Mouse (Mus musculus) forebrain, embryonic 13.5 days (tissue): ENCODE results near the gene Lrmda. TPM values are rescaled to one million over a fixed set of nuclear protein-coding genes. Genes with fewer than 3 reads are reported as not detected.

Source experiments
- ATAC-seq: fragments of 200-750 bp; cut with Nextera tagmentation; 2 replicates; pipeline ENCODE4 v1.8.0; 2017
- H3K27ac ChIP-seq: fragments of 300-500 bp; sonication (generic); 2 replicates; pipeline ENCODE4 v1.5.1; 2015; ENCODE audit warnings: inconsistent platforms, mild to moderate bottlenecking, moderate library complexity
- H3K27me3 ChIP-seq: fragments of 300-500 bp; sonication (generic); 2 replicates; pipeline ENCODE4 v1.6.1; 2015; ENCODE audit warnings: mild to moderate bottlenecking, inconsistent platforms
- H3K36me3 ChIP-seq: fragments of 300-500 bp; sonication (generic); 2 replicates; pipeline ENCODE4 v1.6.1; 2015; ENCODE audit warnings: mild to moderate bottlenecking, inconsistent platforms; ENCODE audit not compliant: poor library complexity, severe bottlenecking
- H3K4me1 ChIP-seq: fragments of 300-500 bp; sonication (generic); 2 replicates; pipeline ENCODE4 v1.6.1; 2015; ENCODE audit warnings: inconsistent platforms
- H3K4me2 ChIP-seq: fragments of 300-500 bp; sonication (generic); 2 replicates; pipeline ENCODE4 v1.6.1; 2015; ENCODE audit warnings: inconsistent platforms, mild to moderate bottlenecking, moderate library complexity
- H3K4me3 ChIP-seq: fragments of 300-500 bp; sonication (generic); 2 replicates; pipeline ENCODE4 v1.5.1; 2015; ENCODE audit warnings: mild to moderate bottlenecking, inconsistent platforms
- H3K9ac ChIP-seq: fragments of 300-500 bp; sonication (generic); 2 replicates; pipeline ENCODE4 v1.6.1; 2015; ENCODE audit warnings: mild to moderate bottlenecking, inconsistent platforms
- H3K9me3 ChIP-seq: fragments of 300-500 bp; sonication (generic); replicated peaks from 2 replicates; pipeline ENCODE4 v1.6.1; 2016; ENCODE audit warnings: inconsistent platforms
- WGBS: fragments of 180-500 bp; shearing (Covaris S2); methylation state at CpG from one replicate; pipeline ENCODE4 v1.1.7; 2015; 5-methylcytosine and 5-hydroxymethylcytosine counted together
- polyA plus RNA-seq: library from polyadenylated mRNA; unstranded; fragments of >200 nt; fragmentation: Nextera tagmentation; extraction: Ambion mirVana; gene quantifications from 2 replicates; pipeline ENCODE4 v1.2.1, GENCODE M21; 2015

Lrmda gene
- polyA plus RNA-seq, 1 experiment from 2014 or later: not detected

DNA sequence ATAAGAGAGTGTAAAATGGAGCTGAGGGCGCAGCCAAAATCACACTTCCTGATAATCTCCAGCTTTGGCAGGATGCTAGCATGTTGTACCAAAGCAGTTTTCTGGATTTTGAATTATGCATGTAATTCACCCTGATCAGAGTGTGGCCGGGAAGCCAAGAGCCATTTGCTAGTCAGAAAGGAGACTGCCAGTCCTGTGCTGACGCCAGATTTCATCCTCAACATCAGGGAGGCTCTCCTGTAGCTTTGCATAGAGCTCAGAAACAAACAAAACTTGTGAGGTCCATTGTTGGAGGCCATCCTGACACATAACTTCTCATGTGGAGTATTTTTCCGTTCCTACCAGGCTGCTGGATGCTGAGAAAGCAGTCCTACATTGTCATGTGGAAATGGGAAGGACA, 667.4 kb downstream of the Lrmda start:
- Histone ChIP-seq H3K27me3 (peaks cover 56% of the 10 kb centered on the region), H3K4me1 (no peaks in the 10 kb centered on the region), H3K4me3 (no peak overlapping the region), H3K36me3 (no peaks in the 10 kb centered on the region), H3K27ac (no peak overlapping the region), H3K9ac (no peak overlapping the region), H3K9me3 (no peaks in the 10 kb centered on the region), H3K4me2 (no peak overlapping the region)
- no peak for ATAC-seq
- 76% methylated on average over 4 of the region's 4 CpGs for WGBS

DNA sequence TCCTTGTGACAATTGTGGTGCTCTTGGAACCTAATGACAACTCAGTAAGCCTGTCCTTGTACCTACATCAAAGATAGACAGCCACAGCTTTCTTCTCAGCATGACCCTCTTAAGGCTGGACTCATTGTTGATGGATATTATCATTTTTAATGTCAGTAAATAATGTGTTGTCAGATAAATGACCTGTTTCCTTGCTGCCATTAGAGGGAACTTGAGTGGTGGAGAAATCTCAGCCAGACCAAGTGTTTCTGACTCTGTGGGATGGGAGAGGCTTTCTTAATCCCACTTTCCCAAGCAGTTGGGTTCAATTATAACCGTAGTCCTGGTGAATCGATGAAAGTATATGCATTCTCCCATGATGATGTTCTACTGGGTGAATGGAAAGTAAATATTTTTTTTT, 668.9 kb downstream of the Lrmda start:
- H3K27ac ChIP-seq: no peak overlapping the region
- WGBS: 92% methylated on average over 2 of the region's 2 CpGs
- no peaks in the 10 kb centered on the region for H3K9me3 ChIP-seq
- H3K27me3 ChIP-seq: peaks cover 58% of the 10 kb centered on the region
- no peak overlapping the region for H3K9ac ChIP-seq
- no peaks in the 10 kb centered on the region for H3K36me3 ChIP-seq
- no peak for ATAC-seq
- H3K4me3 ChIP-seq: no peak overlapping the region
- no peak overlapping the region for H3K4me2 ChIP-seq
- H3K4me1 ChIP-seq: no peaks in the 10 kb centered on the region

GRCm38 (mm10) chr14:22695448-22695847, 675.9 kb downstream of the Lrmda start:
- H3K9me3 ChIP-seq: no peaks in the 10 kb centered on the region
- peak; percentile 19; the same call in 1 of the 2 replicates for ATAC-seq
- H3K27me3 ChIP-seq: peaks cover 45% of the 10 kb centered on the region
- no peak overlapping the region for H3K4me2 ChIP-seq
- H3K36me3 ChIP-seq: no peaks in the 10 kb centered on the region
- peaks cover 11% of the 10 kb centered on the region for H3K4me1 ChIP-seq
- H3K27ac ChIP-seq: no peak overlapping the region
- WGBS: 41% methylated on average over 6 of the region's 6 CpGs
- no peak overlapping the region for H3K4me3 ChIP-seq
- H3K9ac ChIP-seq: no peak overlapping the region

DNA sequence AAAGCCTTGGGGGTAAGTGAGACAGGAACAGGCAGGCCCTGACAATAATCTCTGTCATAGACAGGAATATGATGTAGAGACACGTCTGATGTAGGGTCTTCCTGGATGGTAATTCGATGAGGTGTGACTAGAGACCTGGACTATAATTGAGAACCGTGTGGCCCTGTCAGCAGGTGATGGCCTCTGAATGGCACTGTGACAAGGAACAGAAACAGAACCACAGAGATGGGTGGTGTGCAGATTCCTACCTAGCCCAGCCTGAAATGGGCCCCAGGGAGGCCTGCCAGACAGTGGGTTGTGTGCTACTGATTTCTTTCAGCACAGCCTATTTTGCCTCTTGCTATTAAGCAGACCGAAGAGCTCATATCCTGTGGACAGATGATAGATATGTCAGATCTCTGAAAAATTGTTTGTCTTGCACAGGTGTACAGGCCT, 676.4 kb downstream of the Lrmda start:
- no peak overlapping the region for H3K4me3 ChIP-seq
- H3K4me1 ChIP-seq: peaks cover 11% of the 10 kb centered on the region
- H3K27ac ChIP-seq: no peak overlapping the region
- ATAC-seq: no peak
- no peak overlapping the region for H3K4me2 ChIP-seq
- H3K36me3 ChIP-seq: no peaks in the 10 kb centered on the region
- H3K9ac ChIP-seq: no peak overlapping the region
- H3K9me3 ChIP-seq: no peaks in the 10 kb centered on the region
- H3K27me3 ChIP-seq: peaks cover 43% of the 10 kb centered on the region
- WGBS: 72% methylated on average over 4 of the region's 4 CpGs

- 92% methylated on average over 1 of the region's 1 CpGs for WGBS
- no peaks in the 10 kb centered on the region for H3K9me3 ChIP-seq
- ATAC-seq: no peak
These were observed 680.7 kb downstream of the Lrmda start for GRCm38 (mm10) chr14:22700236-22700635.

GRCm38 (mm10) chr14:22700690-22701089, 681.2 kb downstream of the Lrmda start:
- WGBS: 90% methylated on average over 2 of the region's 2 CpGs
- Histone ChIP-seq H3K27me3 (peaks cover 38% of the 10 kb centered on the region), H3K4me3 (no peak overlapping the region), H3K9ac (no peak overlapping the region), H3K36me3 (no peaks in the 10 kb centered on the region), H3K4me2 (no peak overlapping the region), H3K4me1 (peaks cover 8% of the 10 kb centered on the region), H3K9me3 (no peaks in the 10 kb centered on the region), H3K27ac (no peak overlapping the region)
- ATAC-seq: no peak

More at GRCm38 (mm10) chr14:22700236-22700635, 680.7 kb downstream of the Lrmda start:
- Histone ChIP-seq H3K9ac (no peak overlapping the region), H3K27me3 (peaks cover 34% of the 10 kb centered on the region; the same call in 1 of the 2 replicates), H3K27ac (no peak overlapping the region), H3K4me1 (peaks cover 11% of the 10 kb centered on the region), H3K4me2 (no peak overlapping the region), H3K4me3 (no peak overlapping the region), H3K36me3 (no peaks in the 10 kb centered on the region)

- Histone ChIP-seq H3K27me3 (peaks cover 76% of the 10 kb centered on the region), H3K36me3 (no peaks in the 10 kb centered on the region), H3K9me3 (no peaks in the 10 kb centered on the region), H3K4me2 (no peak overlapping the region), H3K9ac (no peak overlapping the region), H3K4me1 (peaks cover 15% of the 10 kb centered on the region), H3K27ac (no peak overlapping the region), H3K4me3 (no peak overlapping the region)
- ATAC-seq: no peak
- WGBS: 79% methylated on average over 9 of the region's 9 CpGs
These were observed 688.6 kb downstream of the Lrmda start for GRCm38 (mm10) chr14:22707958-22708701.

DNA sequence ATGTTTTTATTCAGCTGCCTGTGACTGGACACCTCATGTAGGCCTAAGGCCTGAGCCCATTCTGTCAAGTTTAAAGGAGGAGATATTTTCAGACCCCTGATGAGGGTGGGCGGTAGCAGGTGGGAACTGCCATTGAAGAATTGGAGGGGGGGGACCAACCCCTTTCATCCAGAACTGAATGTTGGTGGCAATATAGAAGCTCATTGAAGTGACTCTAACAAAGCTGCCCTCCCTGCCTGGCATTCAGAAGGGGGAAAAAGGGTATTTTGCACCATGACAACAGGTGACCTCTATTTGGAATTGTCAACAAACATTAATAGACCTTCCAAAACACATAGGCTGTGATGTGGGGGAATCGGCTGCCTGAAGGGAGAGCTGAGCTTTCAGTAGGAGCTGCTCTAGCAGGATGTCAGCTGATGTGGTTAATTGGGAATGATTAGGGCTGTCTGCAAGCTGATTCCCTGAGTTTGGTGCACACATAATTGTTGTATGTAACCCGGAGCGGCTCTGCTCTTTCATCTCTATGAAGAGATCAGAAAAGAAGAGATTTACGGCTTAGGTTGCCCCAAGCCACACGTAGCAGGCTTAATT, 690.7 kb downstream of the Lrmda start:
- Histone ChIP-seq H3K4me1 (peaks cover 15% of the 10 kb centered on the region), H3K9me3 (no peaks in the 10 kb centered on the region), H3K27ac (no peak overlapping the region), H3K4me3 (no peak overlapping the region), H3K36me3 (no peaks in the 10 kb centered on the region), H3K4me2 (peak overlapping the region; percentile 11; the same call in 1 of the 2 replicates), H3K27me3 (peaks cover 85% of the 10 kb centered on the region), H3K9ac (no peak overlapping the region)
- 13% methylated on average over 6 of the region's 6 CpGs for WGBS
- peak; percentile 71 for ATAC-seq

DNA sequence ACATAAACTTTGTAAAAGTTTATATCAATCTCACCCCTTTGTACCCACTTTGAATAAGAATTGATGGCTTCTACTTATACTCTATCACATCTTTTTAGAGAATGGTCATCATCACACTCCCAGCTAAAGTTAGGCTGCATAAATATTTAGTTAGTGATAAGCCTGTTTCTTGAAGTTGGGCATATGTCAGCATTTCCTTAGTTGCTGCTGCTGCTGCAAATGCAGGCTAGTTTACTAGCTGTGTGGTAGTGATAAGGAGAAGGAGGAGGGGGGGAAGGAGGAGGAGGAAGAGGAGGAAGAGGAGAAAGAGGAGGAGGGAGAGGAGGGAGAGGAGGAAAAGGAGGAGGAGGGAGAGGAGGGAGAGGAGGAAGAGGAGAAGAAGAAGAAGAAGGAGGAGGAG, 692.9 kb downstream of the Lrmda start:
- ATAC-seq: no peak
- H3K27me3 ChIP-seq: peaks cover 80% of the 10 kb centered on the region

GRCm38 (mm10) chr14:22715581-22716378, 696.3 kb downstream of the Lrmda start:
- Histone ChIP-seq H3K4me1 (peaks cover 5% of the 10 kb centered on the region), H3K9ac (no peak overlapping the region), H3K4me3 (no peak overlapping the region), H3K36me3 (no peaks in the 10 kb centered on the region), H3K4me2 (no peak overlapping the region), H3K27me3 (peaks cover 82% of the 10 kb centered on the region), H3K9me3 (no peaks in the 10 kb centered on the region), H3K27ac (no peak overlapping the region)
- ATAC-seq: no peak
- WGBS: 88% methylated on average over 6 of the region's 6 CpGs

More for the DNA sequence above, 692.9 kb downstream of the Lrmda start:
- Histone ChIP-seq H3K4me3 (no peak overlapping the region), H3K4me2 (no peak overlapping the region), H3K9ac (no peak overlapping the region), H3K4me1 (peaks cover 15% of the 10 kb centered on the region), H3K36me3 (no peaks in the 10 kb centered on the region), H3K9me3 (no peaks in the 10 kb centered on the region), H3K27ac (no peak overlapping the region)

DNA sequence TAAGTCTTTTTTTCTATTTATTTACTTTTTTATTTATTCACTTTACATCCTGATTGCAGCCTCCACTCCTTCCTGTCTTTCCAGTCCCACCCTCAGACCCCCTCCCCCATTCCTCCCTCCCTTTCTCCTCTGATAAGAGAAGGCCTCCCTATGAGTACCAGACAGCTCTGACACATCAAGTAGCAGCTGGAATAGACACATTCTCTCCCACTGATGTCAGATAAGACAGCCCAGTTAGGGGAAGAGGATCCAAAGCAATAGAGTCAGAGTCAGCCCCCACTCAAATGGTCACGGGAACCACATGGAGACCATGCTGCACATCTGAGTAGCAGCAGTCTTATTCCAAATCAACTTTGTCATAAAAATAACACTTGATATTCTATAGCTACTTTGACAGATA, 700.5 kb downstream of the Lrmda start:
- Histone ChIP-seq H3K27me3 (peaks cover 77% of the 10 kb centered on the region), H3K4me3 (no peak overlapping the region), H3K36me3 (no peaks in the 10 kb centered on the region), H3K9me3 (no peaks in the 10 kb centered on the region), H3K4me1 (0 out of 2 replicates have a peak, but pooled peaks cover 3% of the 10 kb centered on the region), H3K9ac (no peak overlapping the region), H3K4me2 (no peak overlapping the region), H3K27ac (no peak overlapping the region)
- ATAC-seq: no peak
- 100% methylated on average over 1 of the region's 1 CpGs for WGBS

DNA sequence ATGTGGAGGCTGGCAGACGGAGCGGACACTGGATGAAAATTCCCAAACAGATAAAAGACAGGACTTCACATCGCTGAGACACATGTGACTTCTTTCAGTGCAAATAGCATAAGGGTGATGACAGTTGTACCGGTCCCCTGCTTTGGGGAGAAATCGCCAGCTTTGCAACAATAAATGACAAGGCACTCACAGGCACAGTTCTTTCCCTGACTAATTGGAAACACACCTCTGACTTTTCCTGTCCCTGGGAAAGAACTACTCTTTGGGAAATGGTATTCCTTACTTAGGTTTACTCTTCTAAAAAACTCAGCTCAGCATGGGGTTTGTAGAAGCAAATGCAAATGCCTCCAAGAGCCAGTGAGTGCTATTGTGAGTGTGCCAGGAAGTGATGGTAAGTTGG, 702.3 kb downstream of the Lrmda start:
- Histone ChIP-seq H3K36me3 (no peaks in the 10 kb centered on the region), H3K27ac (no peak overlapping the region), H3K9me3 (no peaks in the 10 kb centered on the region), H3K9ac (no peak overlapping the region), H3K4me1 (0 out of 2 replicates have a peak, but pooled peaks cover 3% of the 10 kb centered on the region), H3K4me3 (no peak overlapping the region), H3K27me3 (peaks cover 81% of the 10 kb centered on the region), H3K4me2 (no peak overlapping the region)
- no peak for ATAC-seq
- WGBS: 26% methylated on average over 5 of the region's 5 CpGs
